ENCODE assay signal across 8 mouse cellular contexts in genomic region chr7:30279536-30279935, GRCm38 (mm10). TPM values are rescaled to one million over a fixed set of nuclear protein-coding genes. Genes with fewer than 3 reads are reported as not detected.
DNase-seq lines count a peak whose midpoint lies in the region; ATAC-seq and TF ChIP-seq lines count a peak whose summit lies in the region.

No protein-coding gene starts in this region.

- ATAC-seq in stomach, postnatal 0 days (ENCODE audit: low FRiP score, low TSS enrichment), result no peak
- ATAC-seq in inflammation-experienced regulatory T-cells, adult 6 months, result no peak

- peak overlapping the region; percentile 85 for H3K4me2 ChIP-seq in stomach, postnatal 0 days (replicated peaks; ENCODE audit: low read depth)

- peak overlapping the region; percentile 61 for H3K4me3 ChIP-seq in thymus, adult 2 months (ENCODE audit: control insufficient read depth, insufficient read depth, low read length)
- H3K4me3 ChIP-seq in stomach, postnatal 0 days (ENCODE audit: low read depth, low read length), result peak overlapping the region; percentile 77

- WGBS in thymus, adult 2 months, result 3% methylated on average over 6 of the region's 6 CpGs
- WGBS in stomach, postnatal 0 days, result 0% methylated on average over 6 of the region's 6 CpGs

- no peak for TF ChIP-seq POLR2A in thymus, adult 2 months (IDR thresholded peaks at IDR 0.05; ENCODE audit: control insufficient read depth, extremely low read depth, insufficient read depth, low read length, poor library complexity)

- no peak for TF ChIP-seq CTCF in thymus, adult 2 months (IDR thresholded peaks at IDR 0.05; ENCODE audit: borderline replicate concordance, control insufficient read depth, extremely low read depth, insufficient read depth, low read length, poor library complexity)
- TF ChIP-seq CTCF in stomach, postnatal 0 days (IDR thresholded peaks at IDR 0.05; ENCODE audit: low read depth), result no peak

- peaks cover 9% of the 10 kb centered on the region for H3K4me1 ChIP-seq in thymus, adult 2 months (replicated peaks; ENCODE audit: control insufficient read depth, insufficient read depth, low read length)
- no peaks in the 10 kb centered on the region for H3K4me1 ChIP-seq in stomach, postnatal 0 days (replicated peaks; ENCODE audit: control insufficient read depth, insufficient read depth)

- H3K9ac ChIP-seq in stomach, postnatal 0 days (ENCODE audit: low read length), result peak overlapping the region; percentile 67

- TF ChIP-seq EP300 in stomach, postnatal 0 days (optimal IDR thresholded peaks at IDR 0.05), result no peak

- H3K9me3 ChIP-seq in stomach, postnatal 0 days (ENCODE audit: control insufficient read depth, low read length), result no peaks in the 10 kb centered on the region

- H3K27ac ChIP-seq in thymus, adult 2 months (ENCODE audit: control insufficient read depth, insufficient read depth, low read length), result no peak overlapping the region
- no peak overlapping the region for H3K27ac ChIP-seq in stomach, postnatal 0 days (replicated peaks)

- H3K27me3 ChIP-seq in thymus, adult 2 months (ENCODE audit: control insufficient read depth, insufficient read depth, low read length), result no peaks in the 10 kb centered on the region
- H3K27me3 ChIP-seq in stomach, postnatal 0 days (ENCODE audit: control insufficient read depth, insufficient read depth, low read length), result no peaks in the 10 kb centered on the region

- H3K36me3 ChIP-seq in thymus, adult 2 months (ENCODE audit: control insufficient read depth, insufficient read depth, low read length), result no peaks in the 10 kb centered on the region
- H3K36me3 ChIP-seq in stomach, postnatal 0 days (ENCODE audit: control insufficient read depth, insufficient read depth, low read length), result no peaks in the 10 kb centered on the region

- peak; percentile 34 for DNase-seq in adrenal gland, postnatal 10 days
- no peak for DNase-seq in adrenal gland, postnatal 25 days
- no peak for DNase-seq in thymus, adult 2 months
- DNase-seq in thymus, postnatal 4 days, result no peak
- peak; percentile 58 for DNase-seq in liver
- DNase-seq in stomach, postnatal 0 days (ENCODE audit: low spot score), result peak; percentile 18
- DNase-seq in Muller cell, postnatal 12 days (ENCODE audit: inconsistent ontology term), result no peak

RNA-seq across cellular contexts. Expression of gene Thap8, which starts 0.4 kb away (rescaled TPM):
- total RNA-seq in adrenal gland, postnatal 10 days (2021), result under 1 TPM; 0.61 to 0.63 TPM
- total RNA-seq in adrenal gland, postnatal 25 days (2021), result 1.2 TPM in 1 of 2 replicates, not detected in the other
- polyA plus RNA-seq in thymus, adult 2 months (2012; rRNA removed), result 0.17 and 0.26 TPM in 2 replicates
- 0.38 and 0.44 TPM in 2 replicates for polyA plus RNA-seq in stomach, postnatal 0 days (2015; fragmentation: Nextera tagmentation; extraction: Ambion mirVana)
- under 1 TPM; 0.26 to 0.70 (median 0.26) TPM for polyA plus RNA-seq in inflammation-experienced regulatory T-cells, adult 6 months (2017; shearing (Covaris generic))

RNA-seq across cellular contexts. Expression of gene Wdr62, which starts 0.7 kb away (rescaled TPM):
- total RNA-seq in adrenal gland, postnatal 10 days (2021), result 10 to 100 TPM; 12.1 to 14.3 TPM
- total RNA-seq in adrenal gland, postnatal 25 days (2021), result 7.2 and 8.4 TPM in 2 replicates
- polyA plus RNA-seq in thymus, adult 2 months (2012; rRNA removed), result 54.1 and 66.9 TPM in 2 replicates
- polyA plus RNA-seq in stomach, postnatal 0 days (2015; fragmentation: Nextera tagmentation; extraction: Ambion mirVana), result 2.4 TPM in 2 replicates
- polyA plus RNA-seq in inflammation-experienced regulatory T-cells, adult 6 months (2017; shearing (Covaris generic)), result 1 to 10 TPM; 1.5 to 5.3 (median 1.5) TPM

RNA-seq across cellular contexts. Expression of gene Clip3, which starts 12.0 kb away (rescaled TPM):
- 10 to 100 TPM; 31.6 to 36.5 TPM for total RNA-seq in adrenal gland, postnatal 10 days (2021)
- total RNA-seq in adrenal gland, postnatal 25 days (2021), result 21.1 and 29.5 TPM in 2 replicates
- polyA plus RNA-seq in thymus, adult 2 months (2012; rRNA removed), result 2.9 and 3.3 TPM in 2 replicates
- 9.6 and 10.2 TPM in 2 replicates for polyA plus RNA-seq in stomach, postnatal 0 days (2015; fragmentation: Nextera tagmentation; extraction: Ambion mirVana)
- polyA plus RNA-seq in inflammation-experienced regulatory T-cells, adult 6 months (2017; shearing (Covaris generic)), result 1 to 10 TPM; 3.6 to 7.0 (median 5.8) TPM

RNA-seq across cellular contexts. Expression of gene Alkbh6, which starts 29.0 kb away (rescaled TPM):
- total RNA-seq in adrenal gland, postnatal 10 days (2021), result 10 to 100 TPM; 46.8 to 49.0 TPM
- total RNA-seq in adrenal gland, postnatal 25 days (2021), result 51.6 and 59.2 TPM in 2 replicates
- polyA plus RNA-seq in thymus, adult 2 months (2012; rRNA removed), result 159 and 192 TPM in 2 replicates
- polyA plus RNA-seq in stomach, postnatal 0 days (2015; fragmentation: Nextera tagmentation; extraction: Ambion mirVana), result 55.4 and 58.8 TPM in 2 replicates
- polyA plus RNA-seq in inflammation-experienced regulatory T-cells, adult 6 months (2017; shearing (Covaris generic)), result 100 to 1,000 TPM in 2 of 3 experiments, 10 to 100 TPM in 1; 69.8 to 178 (median 155) TPM

RNA-seq across cellular contexts. Expression of gene Syne4, which starts 35.1 kb away (rescaled TPM):
- total RNA-seq in adrenal gland, postnatal 10 days (2021), result 10 to 100 TPM; 17.6 to 22.3 TPM
- total RNA-seq in adrenal gland, postnatal 25 days (2021), result 29.0 and 41.3 TPM in 2 replicates
- polyA plus RNA-seq in thymus, adult 2 months (2012; rRNA removed), result 15.4 and 16.8 TPM in 2 replicates
- polyA plus RNA-seq in stomach, postnatal 0 days (2015; fragmentation: Nextera tagmentation; extraction: Ambion mirVana), result 13.5 and 14.2 TPM in 2 replicates
- 10 to 100 TPM in 1 of 3 experiments, 1 to 10 TPM in 2; 4.3 to 14.7 (median 6.4) TPM for polyA plus RNA-seq in inflammation-experienced regulatory T-cells, adult 6 months (2017; shearing (Covaris generic))

Comparison
In these comparisons a context has a peak if more than half of its experiments do, and no peak if none do; other contexts are left out.
1. DNase-seq: peak in adrenal gland, postnatal 10 days (single experiment), liver (single experiment) and stomach, postnatal 0 days (single experiment); none in adrenal gland, postnatal 25 days (single experiment), thymus, adult 2 months (single experiment), thymus, postnatal 4 days (single experiment) and Muller cell, postnatal 12 days (single experiment).